Mouse (Mus musculus) spleen, adult 2 months (tissue): Measurements from ENCODE around the gene Ltbp3.

Experiments used
- CTCF ChIP-seq: fragments of 200-500 bp; IDR thresholded peaks from 2 replicates; pipeline ENCODE4 v1.5.1; 2011; ENCODE audit warnings: mild to moderate bottlenecking, inconsistent platforms; ENCODE audit not compliant: insufficient read depth, insufficient read length, insufficient replicate concordance; ENCODE audit errors: extremely low read depth
- POLR2A ChIP-seq: fragments of 200-500 bp; IDR thresholded peaks from 2 replicates; pipeline ENCODE4 v1.6.1; 2011; ENCODE audit warnings: low read depth, low read length, inconsistent platforms

- TF ChIP-seq CTCF (no peak), POLR2A (no peak)
These were observed 44.4 kb downstream of the Ltbp3 start for GRCm38 (mm10) chr19:5784958-5785577.
